Mouse (Mus musculus) CH12.LX (cell line): ENCODE results near the gene Ccdc57.
"Not testable (repeated sequence)": the region's sequence is repeated elsewhere in the genome, so short reads cannot be mapped to it uniquely, and the experiment has no call there.

Source experiments
- HCFC1 ChIP-seq: IDR thresholded peaks from 2 replicates; pipeline ENCODE4 v1.6.1; 2012; ENCODE audit warnings: low read depth, mild to moderate bottlenecking, inconsistent platforms, low read length, improper control_type of control experiment
- POLR2A ChIP-seq: IDR thresholded peaks from 2 replicates; pipeline ENCODE4 v1.6.1; 2011; ENCODE audit warnings: low read depth, mild to moderate bottlenecking, improper control_type of control experiment, low read length

DNA sequence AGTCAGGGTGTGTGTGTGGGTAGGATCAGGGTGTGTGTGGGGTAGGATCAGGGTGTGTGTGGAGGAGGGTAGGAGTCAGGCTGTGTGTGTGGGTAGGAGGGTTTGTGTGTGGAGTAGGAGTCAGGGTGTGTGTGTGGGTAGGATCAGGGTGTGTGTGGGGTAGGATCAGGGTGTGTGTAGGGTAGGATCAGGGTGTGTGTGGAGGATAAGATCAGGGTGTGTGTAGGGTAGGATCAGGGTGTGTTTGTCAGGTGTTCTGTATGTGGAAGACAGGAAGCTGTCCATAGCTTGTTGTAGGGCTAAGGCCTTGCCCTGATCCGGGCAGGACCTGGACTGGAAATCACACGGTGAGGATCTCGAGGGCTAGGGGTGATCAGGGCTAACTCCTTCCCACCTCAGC, 76.7 kb downstream of the Ccdc57 start:
- TF ChIP-seq POLR2A, HCFC1: not testable (repeated sequence)
